Mouse (Mus musculus) CH12.LX (cell line): ENCODE data around the gene Bcl6b. TPM values are rescaled to one million over a fixed set of nuclear protein-coding genes. Genes with fewer than 3 reads are reported as not detected.

ENCODE experiments used
- DNase-seq: peaks from one replicate; pipeline ENCODE4 v3.0.0-alpha.2; 2013; ENCODE audit errors: extremely low read depth
- H3K27ac ChIP-seq: 2 replicates; pipeline ENCODE4 v1.5.1; 2012; ENCODE audit warnings: low read depth, mild to moderate bottlenecking, control low read depth, moderate library complexity; ENCODE audit not compliant: insufficient read depth
- H3K27me3 ChIP-seq: replicated peaks from 2 replicates; pipeline ENCODE3; 2012; ENCODE audit warnings: inconsistent platforms
- H3K36me3 ChIP-seq, 2 experiments: replicated peaks in 1 of 2; 2 replicates each; pipeline versions ENCODE3 to v1.6.1; 2012; ENCODE audit warnings: inconsistent platforms in 1 of 2, low read length in 1 of 2, mild to moderate bottlenecking in 1 of 2, mixed read lengths in 1 of 2, moderate library complexity in 1 of 2; ENCODE audit not compliant: control insufficient read depth in 1 of 2, insufficient read depth in 1 of 2
- H3K4me1 ChIP-seq, 2 experiments: 2 replicates each; pipeline ENCODE4 v1.6.1; 2012; ENCODE audit warnings: inconsistent platforms in 1 of 2, moderate library complexity in 1 of 2; ENCODE audit not compliant: insufficient read depth in 2 of 2, control insufficient read depth in 1 of 2
- H3K4me2 ChIP-seq: 2 replicates; pipeline ENCODE4 v1.6.1; 2012; ENCODE audit warnings: low read depth, mild to moderate bottlenecking, control low read depth; ENCODE audit not compliant: poor library complexity, insufficient read depth, severe bottlenecking
- H3K4me3 ChIP-seq, 3 experiments: fragments of 150-350 bp in 1 of 3; sonication (generic) in 1 of 3; replicated peaks in 1 of 3; 2 replicates each; pipeline versions ENCODE3 to v1.5.1; 2011 to 2012; ENCODE audit warnings: low read depth in 2 of 3, low read length in 2 of 3, mild to moderate bottlenecking in 2 of 3, moderate library complexity in 2 of 3, control low read depth in 1 of 3, improper control_type of control experiment in 1 of 3, inconsistent platforms in 1 of 3, mixed read lengths in 1 of 3; ENCODE audit not compliant: poor library complexity in 1 of 3
- H3K79me2 ChIP-seq: replicated peaks from 2 replicates; pipeline ENCODE4 v1.6.1; 2012; ENCODE audit warnings: mild to moderate bottlenecking, moderate library complexity; ENCODE audit not compliant: control insufficient read depth, poor library complexity, insufficient read depth, severe bottlenecking; ENCODE audit errors: extremely low read depth
- H3K9ac ChIP-seq: 2 replicates; pipeline ENCODE4 v1.6.1; 2012; ENCODE audit warnings: low read depth, mild to moderate bottlenecking, control low read depth, moderate library complexity; ENCODE audit not compliant: insufficient read depth
- H3K9me3 ChIP-seq: replicated peaks from 2 replicates; pipeline ENCODE3; 2012; ENCODE audit warnings: low read length, inconsistent platforms, mixed read lengths
- BHLHE40 ChIP-seq: IDR thresholded peaks from 2 replicates; pipeline ENCODE4 v1.6.1; 2011; ENCODE audit warnings: mild to moderate bottlenecking, low read depth, low read length, improper control_type of control experiment
- CHD1 ChIP-seq: IDR thresholded peaks from 2 replicates; pipeline ENCODE4 v1.6.1; 2012; ENCODE audit warnings: low read depth, low read length, improper control_type of control experiment, inconsistent platforms
- CHD2 ChIP-seq: IDR thresholded peaks from 2 replicates; pipeline ENCODE4 v1.6.1; 2011; ENCODE audit warnings: low read length, improper control_type of control experiment
- CTCF ChIP-seq, 2 experiments: IDR thresholded peaks in 1 of 2; conservative IDR thresholded peaks in 1 of 2; 2 replicates each; pipeline ENCODE4 v1.5.1; 2011 to 2012; ENCODE audit warnings: low read depth in 2 of 2, low read length in 2 of 2, improper control_type of control experiment in 1 of 2, inconsistent platforms in 1 of 2, mild to moderate bottlenecking in 1 of 2, moderate library complexity in 1 of 2
- E2F4 ChIP-seq: IDR thresholded peaks from 2 replicates; pipeline ENCODE4 v1.6.1; 2011; ENCODE audit warnings: low read depth, low read length, improper control_type of control experiment; ENCODE audit not compliant: insufficient replicate concordance
- ELF1 ChIP-seq: IDR thresholded peaks from 2 replicates; pipeline ENCODE4 v1.6.1; 2014; ENCODE audit warnings: low read depth, mild to moderate bottlenecking, inconsistent platforms, low read length, improper control_type of control experiment
- EP300 ChIP-seq: IDR thresholded peaks from 2 replicates; pipeline ENCODE4 v1.6.1; 2011; ENCODE audit warnings: low read length, improper control_type of control experiment
- ETS1 ChIP-seq: conservative IDR thresholded peaks from 2 replicates; pipeline ENCODE4 v1.6.1; 2012; ENCODE audit warnings: low read depth, mild to moderate bottlenecking, inconsistent platforms, low read length, improper control_type of control experiment, moderate library complexity
- GABPA ChIP-seq: IDR thresholded peaks from 2 replicates; pipeline ENCODE4 v1.6.1; 2012; ENCODE audit warnings: low read depth, low read length, improper control_type of control experiment, inconsistent platforms; ENCODE audit not compliant: insufficient replicate concordance
- HCFC1 ChIP-seq: IDR thresholded peaks from 2 replicates; pipeline ENCODE4 v1.6.1; 2012; ENCODE audit warnings: low read depth, mild to moderate bottlenecking, inconsistent platforms, low read length, improper control_type of control experiment
- IRF4 ChIP-seq: IDR thresholded peaks from 2 replicates; pipeline ENCODE4 v1.6.1; 2014; ENCODE audit warnings: low read depth, mild to moderate bottlenecking, inconsistent platforms, low read length, improper control_type of control experiment
- JUN ChIP-seq: IDR thresholded peaks from 2 replicates; pipeline ENCODE4 v1.6.1; 2011; ENCODE audit warnings: low read depth, mild to moderate bottlenecking, low read length, improper control_type of control experiment, moderate library complexity; ENCODE audit not compliant: insufficient read depth
- JUND ChIP-seq: conservative IDR thresholded peaks from 2 replicates; pipeline ENCODE4 v1.6.1; 2011; ENCODE audit warnings: low read depth, low read length, improper control_type of control experiment
- KAT2A ChIP-seq: IDR thresholded peaks from 2 replicates; pipeline ENCODE4 v1.6.1; 2012; ENCODE audit warnings: low read length, improper control_type of control experiment, inconsistent platforms; ENCODE audit not compliant: insufficient replicate concordance
- MAFK ChIP-seq: IDR thresholded peaks from 2 replicates; pipeline ENCODE4 v1.6.1; 2011; ENCODE audit warnings: low read length, improper control_type of control experiment; ENCODE audit not compliant: insufficient replicate concordance
- MAX ChIP-seq: IDR thresholded peaks from 2 replicates; pipeline ENCODE4 v1.6.1; 2011; ENCODE audit warnings: low read length, improper control_type of control experiment
- MAZ ChIP-seq: IDR thresholded peaks from 2 replicates; pipeline ENCODE4 v1.6.1; 2012; ENCODE audit warnings: low read depth, mild to moderate bottlenecking, inconsistent platforms, low read length, improper control_type of control experiment, moderate library complexity
- MEF2A ChIP-seq: IDR thresholded peaks from 2 replicates; pipeline ENCODE4 v1.6.1; 2014; ENCODE audit warnings: low read depth, mild to moderate bottlenecking, inconsistent platforms, low read length, improper control_type of control experiment, borderline replicate concordance
- MXI1 ChIP-seq: IDR thresholded peaks from 2 replicates; pipeline ENCODE4 v1.6.1; 2011; ENCODE audit warnings: mild to moderate bottlenecking, low read depth, low read length, improper control_type of control experiment
- MYC ChIP-seq: IDR thresholded peaks from 2 replicates; pipeline ENCODE4 v1.6.1; 2011; ENCODE audit warnings: low read depth, mild to moderate bottlenecking, improper control_type of control experiment, low read length
- NELFE ChIP-seq: IDR thresholded peaks from 2 replicates; pipeline ENCODE4 v1.6.1; 2011; ENCODE audit warnings: low read depth, low read length, improper control_type of control experiment
- NRF1 ChIP-seq: IDR thresholded peaks from 2 replicates; pipeline ENCODE4 v1.6.1; 2014; ENCODE audit warnings: low read depth, mild to moderate bottlenecking, inconsistent platforms, low read length, improper control_type of control experiment, moderate library complexity
- PAX5 ChIP-seq: IDR thresholded peaks from 2 replicates; pipeline ENCODE4 v1.6.1; 2012; ENCODE audit warnings: low read length, inconsistent platforms, mixed read lengths
- POLR2A ChIP-seq: IDR thresholded peaks from 2 replicates; pipeline ENCODE4 v1.6.1; 2011; ENCODE audit warnings: low read depth, mild to moderate bottlenecking, improper control_type of control experiment, low read length
- POLR2AphosphoS2 ChIP-seq: IDR thresholded peaks from 2 replicates; pipeline ENCODE4 v1.6.1; 2011; ENCODE audit warnings: low read depth, low read length, improper control_type of control experiment
- RAD21 ChIP-seq: IDR thresholded peaks from 2 replicates; pipeline ENCODE4 v1.6.1; 2011; ENCODE audit warnings: low read depth, mild to moderate bottlenecking, low read length, improper control_type of control experiment, moderate library complexity
- RCOR1 ChIP-seq: conservative IDR thresholded peaks from 2 replicates; pipeline ENCODE4 v1.6.1; 2012; ENCODE audit warnings: low read depth, mild to moderate bottlenecking, inconsistent platforms, low read length, improper control_type of control experiment
- SIN3A ChIP-seq: IDR thresholded peaks from 2 replicates; pipeline ENCODE4 v1.6.1; 2012; ENCODE audit warnings: low read length, improper control_type of control experiment, inconsistent platforms
- SMC3 ChIP-seq: IDR thresholded peaks from 2 replicates; pipeline ENCODE4 v1.6.1; 2011; ENCODE audit warnings: low read depth, low read length, improper control_type of control experiment
- TBP ChIP-seq: conservative IDR thresholded peaks from 2 replicates; pipeline ENCODE4 v1.6.1; 2011; ENCODE audit warnings: low read depth, low read length, improper control_type of control experiment
- TCF12 ChIP-seq: IDR thresholded peaks from 2 replicates; pipeline ENCODE4 v1.6.1; 2014; ENCODE audit warnings: low read depth, mild to moderate bottlenecking, inconsistent platforms, low read length, improper control_type of control experiment
- UBTF ChIP-seq: IDR thresholded peaks from 2 replicates; pipeline ENCODE4 v1.6.1; 2012; ENCODE audit warnings: low read depth, mild to moderate bottlenecking, inconsistent platforms, low read length, improper control_type of control experiment, moderate library complexity
- USF1 ChIP-seq: IDR thresholded peaks from 2 replicates; pipeline ENCODE4 v1.6.1; 2014; ENCODE audit warnings: low read depth, mild to moderate bottlenecking, inconsistent platforms, low read length, improper control_type of control experiment
- USF2 ChIP-seq: conservative IDR thresholded peaks from 2 replicates; pipeline ENCODE4 v1.6.1; 2011; ENCODE audit warnings: low read depth, low read length, improper control_type of control experiment
- ZC3H11A ChIP-seq: IDR thresholded peaks from 2 replicates; pipeline ENCODE4 v1.6.1; 2012; ENCODE audit warnings: low read depth, mild to moderate bottlenecking, inconsistent platforms, low read length, improper control_type of control experiment
- ZKSCAN1 ChIP-seq: IDR thresholded peaks from 2 replicates; pipeline ENCODE4 v1.6.1; 2012; ENCODE audit warnings: low read depth, inconsistent platforms, low read length, improper control_type of control experiment, borderline replicate concordance
- ZMIZ1 ChIP-seq: IDR thresholded peaks from 2 replicates; pipeline ENCODE4 v1.6.1; 2012; ENCODE audit warnings: low read depth, mild to moderate bottlenecking, inconsistent platforms, low read length, improper control_type of control experiment
- ZNF384 ChIP-seq: IDR thresholded peaks from 2 replicates; pipeline ENCODE4 v1.6.1; 2012; ENCODE audit warnings: low read depth, low read length, improper control_type of control experiment, inconsistent platforms
- dilution Hi-C: fragments of 300-500 bp; cut with MboI; formaldehyde crosslinking; loops from 2 replicates; pipeline ENCODE4 v1.14.3; 2020; ENCODE audit warnings: low sequenced_read_pairs; ENCODE audit not compliant: extremely low pct_unique_long_range_greater_than_20kb, extremely low pct_ligation_motif_present
- in situ Hi-C: fragments of 300-500 bp; cut with MboI; formaldehyde crosslinking; loops from 3 replicates; pipeline ENCODE4 v1.14.3; 2019; ENCODE audit warnings: low sequenced_read_pairs, low pct_ligation_motif_present, low pct_unique_long_range_greater_than_20kb, mixed read lengths
- polyA plus RNA-seq: library from polyadenylated mRNA; unstranded; fragments of >175 nt; gene quantifications from 2 replicates; pipeline ENCODE4 v1.2.1, GENCODE M21; 2012; ENCODE audit warnings: low read depth; ENCODE audit not compliant: insufficient read length
- total RNA-seq, 2 experiments: library from RNA; depleted of rRNA; stranded (reverse); fragments of 300-350 nt in 1 of 2; fragments of >200 nt in 1 of 2; gene quantifications; 2 replicates each; pipeline ENCODE4 v1.2.3; 2012 to 2014

The Bcl6b gene
- total and polyA plus RNA-seq, 3 experiments: 0.54 to 1.7 (median 0.71) TPM

DNA sequence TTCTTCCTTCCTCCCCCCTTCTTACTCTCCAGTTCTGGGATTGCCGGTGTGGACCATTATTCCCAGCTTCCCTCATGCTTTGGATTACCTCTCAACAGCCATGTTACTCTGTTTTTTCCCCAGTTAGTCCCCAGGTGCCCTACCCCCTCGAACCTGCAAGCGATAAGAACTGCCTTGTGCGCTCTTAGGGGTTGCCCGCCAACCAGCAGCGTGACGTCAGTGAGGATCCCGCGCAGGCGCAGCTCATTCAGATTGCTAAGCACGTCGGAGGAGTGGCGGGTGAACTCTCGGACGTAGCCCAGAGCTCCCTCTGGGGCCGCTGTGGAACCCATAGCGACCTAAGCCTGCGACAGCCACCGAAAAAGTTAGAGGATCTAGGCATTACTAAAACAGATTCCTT, 770 bp downstream of the Bcl6b start:
- H3K4me3 ChIP-seq: peak overlapping the region; percentile 33 to 53 (median 50)
- peaks cover 0 to 7% of the 10 kb centered on the region in 2 experiments for H3K36me3 ChIP-seq
- DNase-seq: peak; percentile 82
- H3K9ac ChIP-seq: peak overlapping the region; percentile 51; the same call in 1 of the 2 replicates
- no peaks in the 10 kb centered on the region for H3K9me3 ChIP-seq
- peaks cover 2% of the 10 kb centered on the region for H3K27me3 ChIP-seq
- in situ Hi-C loops: loop anchor here (25.0 kb wide), 2 partner anchors 383 to 533 kb away; partner anchors contain the start of genes 4930544D05Rik, Chrne and Zfp3
- H3K4me1 ChIP-seq: peaks cover 0 to 30% of the 10 kb centered on the region in 2 experiments; a peak in 2 of 4 replicates
- dilution Hi-C loops: no loop called here
- peak; percentile 39; the same call in 1 of the 2 replicates for TF ChIP-seq JUN
- TF ChIP-seq NELFE: no peak
- TF ChIP-seq CHD2: peak; percentile 72
- peak; percentile 39; the same call in 1 of the 2 replicates for TF ChIP-seq ZMIZ1
- TF ChIP-seq GABPA: no peak
- TF ChIP-seq ETS1: peak; percentile 32; the same call in 1 of the 2 replicates
- no peak for TF ChIP-seq RCOR1
- TF ChIP-seq TCF12: peak; percentile 74; the same call in 1 of the 2 replicates
- no peak for TF ChIP-seq MAFK
- TF ChIP-seq SIN3A: no peak
- peak; percentile 65 for TF ChIP-seq MAZ
- TF ChIP-seq MYC: peak; percentile 51; the same call in 1 of the 2 replicates
- TF ChIP-seq E2F4: peak; percentile 86; the same call in 1 of the 2 replicates
- peak; percentile 60; the same call in 1 of the 2 replicates for TF ChIP-seq IRF4
- TF ChIP-seq NRF1: peak; percentile 100
- no peak for TF ChIP-seq SMC3
- TF ChIP-seq MAX: peak; percentile 75; the same call in 1 of the 2 replicates
- no peak for TF ChIP-seq PAX5
- TF ChIP-seq USF1: no peak
- peak; percentile 55 for TF ChIP-seq MEF2A
- TF ChIP-seq CTCF (conservative IDR thresholded peaks at IDR 0.05 in 1 of 2, IDR thresholded peaks at IDR 0.05 in 1 of 2; ENCODE audit: low read depth in 2 of 2, low read length in 2 of 2): no peak
- TF ChIP-seq EP300: no peak
- TF ChIP-seq RAD21: no peak
- TF ChIP-seq POLR2AphosphoS2: no peak
- peak; percentile 44 for TF ChIP-seq HCFC1
- no peak for TF ChIP-seq JUND
- no peak for TF ChIP-seq CHD1
- no peak for TF ChIP-seq KAT2A
- no peak for TF ChIP-seq USF2
- TF ChIP-seq BHLHE40: 0 out of 2 replicates have a peak, but pooled peaks have one; percentile 19
- TF ChIP-seq UBTF: no peak
- TF ChIP-seq ZNF384: no peak
- no peak for TF ChIP-seq ZKSCAN1
- TF ChIP-seq TBP: no peak
- peak; percentile 49 for TF ChIP-seq POLR2A
- TF ChIP-seq MXI1: peak; percentile 70; the same call in 1 of the 2 replicates
- no peak for TF ChIP-seq ZC3H11A
- no peak for TF ChIP-seq ELF1
- H3K27ac ChIP-seq: peak overlapping the region; percentile 27; the same call in 1 of the 2 replicates
- H3K79me2 ChIP-seq: no peaks in the 10 kb centered on the region
- peak overlapping the region; percentile 86; the same call in 1 of the 2 replicates for H3K4me2 ChIP-seq
